Mouse (Mus musculus) fat pad, adult 2 months (tissue): ENCODE results near the gene Ube2l6.

Source experiments
- DNase-seq: peaks from one replicate; pipeline ENCODE4 v3.0.0-alpha.2; 2011; ENCODE audit warnings: low read depth, low spot score; ENCODE audit errors: extremely low read depth

The Ube2l6 gene

DNA sequence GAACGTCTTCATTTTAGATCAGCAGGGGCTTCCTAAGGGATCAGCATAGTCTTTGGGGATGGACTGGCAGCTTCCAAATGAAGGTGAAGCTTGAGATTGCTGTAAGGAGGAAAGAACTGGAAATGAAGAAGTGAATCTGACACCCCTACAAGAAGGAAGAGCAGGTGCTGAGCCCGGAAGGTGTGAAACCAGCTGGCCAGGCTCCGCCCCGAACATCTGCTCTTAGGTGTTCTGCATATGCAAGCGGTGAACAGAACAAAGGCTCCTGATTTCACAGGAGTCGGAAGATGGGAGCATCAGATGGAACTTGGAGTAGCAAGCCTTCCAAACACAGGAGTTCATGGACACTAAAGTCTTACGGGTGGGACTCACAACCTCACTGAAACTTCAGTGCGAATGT, 38.5 kb downstream of the Ube2l6 start:
- DNase-seq = no peak

DNA sequence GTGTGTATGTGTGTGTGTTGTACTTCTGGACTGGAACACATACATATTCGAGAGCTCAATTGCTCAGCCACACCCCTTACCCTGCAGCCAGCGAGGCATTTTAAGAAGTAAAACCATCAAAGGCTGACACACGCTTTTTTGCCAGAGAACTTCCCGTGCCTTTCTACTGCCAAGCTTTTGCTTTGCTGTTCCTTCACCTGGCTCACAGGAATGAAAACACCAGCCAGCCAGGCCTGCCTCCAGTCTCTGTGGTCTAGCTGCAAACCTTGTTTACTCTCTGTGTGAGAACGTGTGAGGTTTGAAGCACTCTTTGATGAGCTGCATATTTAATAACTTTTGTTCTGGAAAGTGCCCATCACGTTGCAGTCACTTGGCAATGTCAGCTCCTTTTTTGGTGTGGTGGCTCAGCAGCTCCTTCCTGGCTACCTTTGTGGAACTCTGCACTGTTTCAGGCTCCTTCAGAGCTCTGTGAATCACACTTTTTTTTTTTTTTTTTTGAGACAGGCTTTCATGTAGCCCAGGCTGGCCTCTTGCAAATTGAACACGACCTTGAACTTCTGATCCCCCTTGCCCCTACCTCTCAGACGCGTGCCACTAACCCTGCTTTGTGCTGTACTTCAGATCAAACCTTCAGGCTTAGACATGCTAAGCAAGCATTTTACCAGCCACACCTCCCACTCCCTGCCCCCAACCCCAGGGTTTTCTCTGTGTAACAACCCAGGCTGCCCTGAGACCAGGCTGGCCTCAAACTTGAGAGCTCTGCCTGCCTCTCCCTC, 39.4 kb downstream of the Ube2l6 start:
- no peak for DNase-seq

DNA sequence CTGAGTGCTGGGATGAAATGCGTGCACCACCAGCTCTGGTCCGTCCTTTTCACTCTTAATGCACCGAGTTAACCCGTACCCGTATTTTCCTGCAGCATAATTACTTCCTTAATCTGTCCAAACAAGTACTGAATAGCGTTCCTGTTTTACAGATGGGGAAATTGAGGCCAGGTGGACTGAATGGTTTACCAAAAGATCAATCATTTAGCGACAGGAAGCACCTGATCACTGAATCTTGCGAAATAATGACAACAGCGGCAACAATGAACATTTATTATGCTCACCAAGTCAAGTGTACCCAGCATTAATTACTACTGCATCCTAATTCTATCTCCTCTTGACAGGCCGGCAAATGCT, 39.9 kb downstream of the Ube2l6 start, which contains the start of gene Slc43a1:
TSS of gene Slc43a1 (plus strand) at position 258 of the 357 bp plus-strand sequence.
- DNase-seq = no peak

DNA sequence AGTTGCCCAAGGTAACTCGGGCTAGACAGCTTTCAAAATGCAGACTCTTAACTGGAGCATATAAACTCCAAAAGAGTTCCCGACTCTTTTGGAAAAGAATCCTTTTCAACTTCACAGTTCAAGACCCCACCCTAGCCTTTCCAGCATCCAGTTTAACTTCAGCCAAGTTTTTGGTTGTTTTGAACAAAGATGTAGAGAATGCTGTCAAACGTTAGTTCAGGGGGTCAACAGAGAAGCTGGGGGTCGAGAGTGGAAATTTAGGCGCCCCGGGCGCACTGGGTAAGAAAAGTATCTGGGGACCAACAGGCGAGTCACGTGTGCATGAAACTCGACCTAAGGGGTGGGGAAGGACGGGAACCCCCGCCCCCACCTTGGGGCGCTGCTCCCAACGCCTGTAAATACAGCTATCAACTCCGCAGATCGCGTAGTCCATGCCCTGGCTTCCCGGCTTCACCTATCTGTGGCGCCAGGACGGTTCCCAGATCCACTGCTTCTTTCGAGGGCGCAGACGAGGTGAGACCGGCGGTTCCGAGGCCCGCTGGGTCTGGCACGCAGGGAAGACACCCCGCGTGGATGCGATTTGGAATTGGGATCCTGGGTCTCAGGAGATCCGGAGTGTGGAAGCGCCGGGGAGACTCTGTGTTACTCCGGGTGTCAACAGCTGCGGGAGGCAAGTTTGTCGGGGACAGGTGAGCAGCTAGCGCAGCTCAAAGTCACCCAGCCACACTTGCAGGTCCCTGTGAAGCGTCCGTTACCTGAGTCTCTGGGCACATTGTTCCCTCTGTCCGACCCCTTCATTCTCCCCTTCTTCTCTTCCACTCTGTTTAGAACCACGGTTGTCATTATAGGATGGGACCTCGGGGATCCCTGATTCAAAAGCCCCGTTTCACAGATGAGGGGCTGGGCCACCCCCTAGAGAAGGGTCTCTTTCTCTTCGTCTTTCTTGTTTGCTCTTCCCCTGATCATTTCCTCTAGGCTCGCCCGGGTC, 40.7 kb downstream of the Ube2l6 start:
- DNase-seq = no peak

DNA sequence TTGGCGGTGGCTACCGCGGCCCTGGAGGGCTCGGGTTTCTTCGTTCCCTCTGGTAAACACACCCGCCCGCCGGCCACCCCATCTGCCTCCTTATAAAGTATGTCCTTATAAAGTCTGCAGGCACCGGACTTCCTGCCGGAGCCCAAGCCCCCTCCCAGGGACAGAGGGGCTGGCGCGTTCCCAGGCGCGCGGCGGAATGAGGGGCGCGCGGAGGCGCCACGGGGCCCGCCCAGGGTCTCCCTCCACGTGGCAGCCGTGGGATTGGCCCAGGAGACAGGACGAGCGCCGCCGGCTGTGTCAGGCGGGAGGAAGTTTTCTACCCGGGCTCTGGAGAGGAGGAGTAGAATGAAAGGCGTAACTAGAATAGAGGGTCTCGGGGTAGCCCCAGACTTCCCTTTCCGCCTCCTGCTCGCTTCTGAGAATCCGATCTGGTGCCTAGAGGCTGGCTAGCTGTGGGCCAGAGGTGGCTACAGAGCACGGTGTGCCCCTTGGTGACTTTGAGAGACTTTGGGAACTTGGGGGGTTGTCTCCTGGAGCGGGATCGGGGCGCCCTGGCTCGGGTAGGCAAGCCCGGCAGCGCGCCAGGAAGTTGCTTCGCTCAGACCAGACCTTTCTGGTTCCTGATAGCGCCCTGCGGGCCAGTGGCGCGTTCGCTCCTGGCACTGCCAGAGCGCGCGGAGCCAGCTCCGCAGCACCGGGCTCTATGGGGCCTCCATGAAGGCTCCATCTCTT, 41.6 kb downstream of the Ube2l6 start:
- no peak for DNase-seq

DNA sequence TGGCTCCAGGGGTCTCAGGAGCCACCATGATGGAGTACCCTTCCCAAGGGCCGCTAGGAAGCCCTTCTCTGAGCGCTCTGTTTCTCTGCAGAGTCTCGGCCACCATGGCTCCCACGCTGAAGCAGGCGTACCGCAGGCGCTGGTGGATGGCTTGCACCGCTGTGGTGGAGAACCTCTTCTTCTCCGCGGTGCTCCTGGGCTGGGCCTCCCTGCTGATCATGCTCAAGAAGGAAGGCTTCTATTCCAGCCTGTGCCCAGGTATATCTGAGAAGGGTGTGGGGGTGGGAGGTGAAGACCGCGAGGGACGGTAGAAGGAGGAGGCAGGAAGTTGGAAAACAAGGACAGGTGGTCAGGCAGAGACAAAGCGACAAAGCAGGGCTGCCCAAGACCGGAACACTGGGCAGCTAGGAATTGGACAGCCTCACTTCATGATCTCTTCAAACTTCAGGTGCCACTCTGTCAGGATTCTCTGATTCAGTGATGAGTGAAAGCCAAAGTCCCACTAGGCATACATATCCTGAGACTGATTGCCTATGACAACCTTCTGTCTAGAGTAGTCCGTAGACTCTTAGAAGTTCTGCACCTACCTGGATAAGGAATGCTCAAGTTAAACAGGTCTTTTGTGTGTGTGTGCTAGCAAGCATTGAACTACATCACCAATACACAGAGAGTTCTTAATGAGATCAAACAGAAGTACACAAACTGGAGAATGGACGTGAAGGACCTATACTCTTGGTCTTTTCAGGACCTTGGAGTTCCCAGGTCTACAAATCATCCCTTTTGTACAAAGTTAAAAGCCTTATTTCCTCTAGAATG, 42.3 kb downstream of the Ube2l6 start:
- no peak for DNase-seq

DNA sequence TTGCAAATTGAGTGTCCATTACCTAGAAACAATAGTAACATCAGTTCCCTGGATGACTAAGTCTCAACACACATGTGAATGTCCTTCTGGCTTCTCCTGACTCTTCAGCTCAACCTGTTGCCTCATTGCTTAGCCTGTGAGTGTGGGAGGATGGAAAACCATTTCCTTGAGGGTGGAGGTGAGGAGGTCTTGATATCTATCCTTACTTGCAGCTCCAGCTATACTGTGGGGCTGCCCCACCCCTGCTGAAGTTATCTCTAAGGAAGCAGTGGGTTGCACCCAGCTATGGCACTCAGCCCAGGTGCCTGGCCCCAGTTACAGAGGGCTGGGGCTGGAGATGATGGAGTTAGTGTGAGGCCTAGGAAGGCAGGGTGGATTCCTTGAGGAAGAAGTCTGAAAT, 43.3 kb downstream of the Ube2l6 start:
- no peak for DNase-seq

DNA sequence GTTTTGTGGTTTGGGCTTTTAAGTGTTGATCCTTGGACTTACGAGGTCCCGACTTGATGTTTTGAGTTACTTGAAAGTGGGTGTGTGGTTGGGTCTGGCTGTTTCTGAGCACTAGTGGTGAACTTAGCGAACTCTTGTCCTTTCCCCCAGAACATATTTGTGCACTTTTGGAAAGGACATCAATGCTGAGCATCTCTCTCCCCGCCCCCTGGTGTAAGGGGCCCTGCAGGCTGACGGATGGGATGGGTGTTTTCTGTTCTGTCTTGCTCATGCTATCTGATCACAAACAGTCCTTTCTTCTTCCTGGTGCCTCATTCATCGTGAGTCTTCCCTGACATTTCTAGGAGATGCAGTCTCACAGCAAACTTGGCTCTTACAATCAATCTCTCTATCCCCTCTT, 45.0 kb downstream of the Ube2l6 start:
- no peak for DNase-seq

DNA sequence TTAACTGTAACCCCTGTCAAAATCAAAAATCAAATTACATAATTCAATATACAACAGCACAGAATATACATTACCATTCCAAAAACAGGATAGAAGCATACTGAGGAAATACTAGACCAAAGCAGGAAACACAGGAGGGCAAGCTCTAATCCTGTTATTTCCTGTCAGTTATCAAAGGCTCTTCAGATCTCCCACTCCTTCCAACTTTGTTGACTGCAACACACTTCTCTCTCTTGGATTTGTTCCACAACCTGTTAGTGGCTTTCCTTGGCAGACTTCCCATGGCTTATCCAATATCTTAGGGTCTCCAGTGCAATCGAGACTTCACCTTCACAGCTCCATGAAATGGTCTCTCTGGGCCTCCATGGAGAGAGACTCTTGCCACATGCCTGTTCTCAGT, 46.6 kb downstream of the Ube2l6 start:
- DNase-seq = no peak

DNA sequence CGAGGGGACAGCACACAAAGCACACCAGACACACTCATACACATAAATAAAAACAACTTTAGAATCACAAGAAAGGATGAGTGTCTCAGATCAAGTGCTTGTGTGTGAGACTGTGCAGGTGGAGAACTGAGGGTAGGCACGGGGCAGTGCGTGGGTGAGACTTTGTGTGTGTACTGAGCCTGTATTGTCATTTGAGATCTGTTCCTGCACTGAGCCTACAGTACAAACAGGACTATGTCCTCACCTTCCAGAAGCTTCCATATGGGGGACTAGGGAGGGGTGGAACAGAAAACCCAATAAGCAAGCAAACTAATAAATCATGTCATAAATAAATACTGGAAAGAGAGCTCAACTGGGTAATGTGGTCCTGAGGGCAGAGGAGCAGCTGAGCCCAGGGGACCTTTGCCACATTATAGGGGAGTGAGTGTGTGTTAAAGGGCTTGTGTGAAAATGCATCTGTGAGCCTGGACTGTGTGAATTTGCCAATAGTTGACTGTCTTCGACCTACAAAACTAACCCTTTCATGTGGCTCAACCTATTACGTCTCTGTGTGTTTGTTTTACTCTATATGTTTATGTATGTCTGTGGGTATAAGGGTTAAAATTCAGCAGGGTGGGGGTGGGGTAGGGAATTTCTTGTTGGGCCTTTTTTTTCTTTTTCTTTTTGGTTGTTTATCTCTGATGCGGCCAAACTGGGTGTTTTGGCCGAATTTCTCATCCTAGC, 51.9 kb downstream of the Ube2l6 start:
- DNase-seq = no peak

DNA sequence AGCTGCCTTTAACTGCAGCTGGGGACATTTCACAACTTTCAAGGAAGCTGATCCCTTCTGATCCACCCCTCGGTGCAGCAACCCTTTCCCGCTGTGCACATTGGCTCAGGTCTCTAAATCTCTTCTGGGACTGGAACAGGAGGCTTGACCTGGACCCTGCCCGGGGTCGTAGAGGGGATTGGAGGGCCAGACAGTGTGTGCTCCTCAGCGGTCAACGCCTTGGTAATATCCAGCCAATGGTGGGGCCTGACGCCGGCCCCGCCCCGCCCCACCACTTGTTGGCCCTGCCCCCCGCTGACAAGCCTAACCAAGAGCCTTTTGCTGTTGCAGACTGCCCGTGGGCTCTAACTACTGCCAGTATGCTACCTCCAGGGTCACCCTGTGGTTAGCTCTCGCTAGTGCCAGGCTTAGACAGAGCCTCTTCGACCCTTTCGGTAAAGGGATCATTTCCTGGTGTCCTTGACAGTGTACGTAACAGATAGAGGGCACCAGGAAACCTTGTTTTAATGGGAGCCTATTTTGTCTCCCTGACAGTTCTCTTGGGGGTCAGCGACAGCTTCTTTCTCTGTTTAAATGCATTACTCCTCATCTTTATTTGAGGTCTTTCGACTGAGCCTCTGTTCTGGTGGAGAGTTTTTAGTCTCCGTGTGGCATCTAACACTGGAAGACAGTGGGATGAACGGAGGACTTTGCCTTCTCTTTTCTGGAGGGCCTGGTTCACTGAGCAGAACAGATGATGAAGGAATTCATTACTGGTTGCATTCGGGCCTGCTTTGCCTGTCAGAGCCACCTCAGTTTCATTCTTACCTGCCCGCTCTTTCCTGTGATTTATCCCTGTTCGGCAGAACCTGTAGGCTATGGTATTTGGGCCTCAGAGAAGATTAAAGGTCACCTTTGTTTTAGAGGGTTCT, 52.8 kb downstream of the Ube2l6 start:
- no peak for DNase-seq

DNA sequence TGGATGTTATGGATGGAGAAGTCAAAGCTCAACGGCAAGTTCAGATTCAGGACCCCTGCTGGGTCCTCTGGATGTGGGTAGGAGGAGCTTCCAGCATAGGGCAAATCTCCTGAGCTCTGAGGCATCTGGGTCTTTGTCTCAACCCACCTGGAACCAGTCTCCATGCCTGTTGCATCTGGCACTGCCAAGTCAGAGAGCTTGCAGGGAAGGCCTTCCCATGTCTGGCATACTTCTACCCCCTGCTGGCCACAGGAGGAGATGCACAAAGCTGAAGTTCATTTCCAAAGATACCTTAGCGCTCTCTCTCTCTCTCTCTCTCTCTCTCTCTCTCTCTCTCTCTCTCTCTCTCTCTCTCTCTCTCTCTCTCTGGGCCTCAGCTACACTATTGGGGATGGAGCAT, 57.1 kb downstream of the Ube2l6 start:
- no peak for DNase-seq

DNA sequence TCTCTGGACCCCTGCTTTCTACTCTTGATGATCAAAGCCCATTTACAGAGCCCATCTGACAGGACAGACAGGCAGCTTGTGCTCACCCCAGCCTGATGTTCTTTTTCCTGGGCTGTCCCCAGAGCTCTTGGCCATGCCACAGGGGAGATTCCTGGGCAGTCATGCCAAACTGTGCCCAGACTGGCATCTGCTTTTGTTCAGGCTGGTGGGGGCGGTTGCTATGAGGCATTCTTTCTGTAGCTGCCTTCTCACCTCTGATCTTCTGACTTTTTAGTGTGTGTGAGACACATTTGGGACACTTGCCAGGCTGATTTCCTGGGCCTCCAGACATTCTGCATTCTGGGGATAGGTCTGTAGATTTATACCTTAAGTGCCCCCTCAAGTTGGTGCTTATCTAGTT, 59.9 kb downstream of the Ube2l6 start:
- no peak for DNase-seq
